Mouse (Mus musculus) erythroblast, embryonic 14.5 days (primary cell): ENCODE data around the gene Rab12.

ENCODE experiments used
- GATA1 ChIP-seq: IDR thresholded peaks from 2 replicates; pipeline ENCODE4 v1.6.1; 2012; ENCODE audit warnings: low read length, inconsistent platforms, mixed read lengths
- TAL1 ChIP-seq: IDR thresholded peaks from 3 replicates; pipeline ENCODE4 v1.6.1; 2012; ENCODE audit warnings: low read length, inconsistent platforms, mixed read lengths

DNA sequence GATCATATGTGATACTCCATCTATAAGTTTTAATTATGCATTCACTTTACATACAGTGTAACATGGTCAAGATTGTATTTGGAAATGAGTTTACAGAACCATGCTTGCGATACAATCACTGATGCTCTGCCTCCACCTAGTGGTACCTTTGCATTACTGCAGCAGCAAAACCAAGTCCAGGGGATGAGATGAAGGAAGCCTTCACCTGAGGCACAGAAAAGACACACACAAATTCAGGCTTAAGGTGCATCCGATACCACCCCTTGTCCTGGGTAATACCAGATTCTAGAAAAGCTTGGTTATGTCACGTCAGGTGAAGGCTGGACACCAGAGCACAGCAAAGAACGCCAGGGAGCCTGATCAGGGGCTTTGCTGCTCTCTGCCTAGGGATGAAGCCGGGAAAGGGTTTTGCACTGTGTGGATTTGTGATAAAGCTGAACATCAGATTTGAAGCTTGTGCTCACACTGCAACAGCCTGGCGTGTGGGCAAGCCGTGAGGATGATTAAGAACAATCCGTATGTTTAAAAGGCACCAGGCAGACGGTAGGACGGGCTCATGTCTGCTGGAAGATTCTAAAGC is 29.4 kb downstream of the Rab12 start:
- no peak for TF ChIP-seq GATA1
- TF ChIP-seq TAL1 = no peak
